Mouse (Mus musculus) layer of hippocampus, adult 2 months (tissue): ENCODE measurements around the gene Ttc41. TPM values are rescaled to one million over a fixed set of nuclear protein-coding genes. Genes with fewer than 3 reads are reported as not detected.

Source experiments
- DNase-seq, 2 experiments: peaks; one replicate each; pipeline ENCODE4 v3.0.0; 2022; ENCODE audit warnings: low spot score in 2 of 2
- H3K27ac ChIP-seq: fragments of 200-600 bp; 2 replicates; pipeline ENCODE4 v1.8.1; 2022
- H3K4me3 ChIP-seq: fragments of 200-600 bp; 2 replicates; pipeline ENCODE4 v1.8.1; 2022; ENCODE audit warnings: mild to moderate bottlenecking
- CTCF ChIP-seq: fragments of 200-600 bp; conservative IDR thresholded peaks from 2 replicates; pipeline ENCODE4 v1.8.1; 2022; ENCODE audit warnings: antibody characterized with exemption, mild to moderate bottlenecking, moderate library complexity
- microRNA-seq, 2 experiments: library from miRNA; unstranded; fragments of <30 nt; microRNA quantifications; one replicate each; pipeline ENCODE4 v1.2.0; 2021
- total RNA-seq, 2 experiments: library from RNA; stranded (reverse); gene quantifications; 2 replicates each; pipeline ENCODE4 v1.2.3; 2021

Gene Ttc41
- total RNA-seq, 2 experiments from 2014 or later: 1.3 to 1.5 TPM

DNA sequence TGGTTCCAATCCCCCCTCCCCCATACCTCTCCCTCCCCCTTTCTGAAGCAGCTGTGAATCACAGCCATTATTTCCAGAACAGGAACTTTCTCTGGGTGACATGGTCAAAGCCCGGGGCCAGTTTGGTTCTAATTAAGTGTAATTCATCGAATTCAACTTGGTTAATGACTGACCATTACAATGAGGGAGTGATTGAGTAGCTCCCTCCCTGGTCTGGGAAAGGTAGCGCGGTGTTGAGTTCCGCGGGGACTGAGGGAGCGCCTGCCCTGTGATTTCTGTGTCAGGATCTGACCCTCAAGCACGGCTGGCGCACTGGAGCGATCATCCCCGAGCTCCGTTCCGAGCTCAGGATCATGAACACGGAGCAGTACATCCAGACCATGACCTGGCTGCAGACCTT lies 119.3 kb downstream of the Ttc41 start:
- no peak for DNase-seq
- H3K4me3 ChIP-seq: no peak overlapping the region
- no peak for TF ChIP-seq CTCF
- no peak overlapping the region for H3K27ac ChIP-seq

DNA sequence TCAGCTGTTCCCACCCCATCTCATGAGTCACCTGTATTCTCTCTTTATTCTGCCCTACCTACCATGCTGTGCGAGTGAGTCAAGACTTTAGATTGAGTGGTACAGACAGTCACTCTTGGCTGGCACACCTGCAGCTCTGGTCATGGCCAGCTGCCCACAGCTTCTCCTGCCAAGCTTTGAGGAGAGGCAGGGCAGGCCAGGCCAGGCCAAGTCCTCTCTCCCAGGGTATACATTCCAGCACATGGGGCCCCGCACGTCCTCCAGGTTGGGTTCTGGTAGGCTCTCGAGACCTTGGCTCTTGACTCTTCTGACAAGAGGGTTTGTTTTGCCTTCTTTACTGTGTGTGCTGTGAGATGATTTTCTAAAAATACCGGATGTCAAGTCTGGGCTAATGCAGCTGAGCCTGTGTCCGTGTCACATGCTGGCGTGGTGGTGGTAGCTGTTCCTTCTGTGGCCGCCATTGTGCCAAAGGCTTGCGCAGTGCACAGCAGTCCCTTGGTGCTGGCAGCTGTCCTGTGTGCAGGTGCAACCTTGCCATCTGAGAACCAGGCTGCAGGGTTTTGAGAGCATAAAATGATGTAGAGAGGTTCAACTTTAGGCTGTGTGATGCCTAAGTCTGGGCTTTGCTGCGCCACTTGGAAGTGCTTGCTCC lies 120.4 kb downstream of the Ttc41 start:
- Histone ChIP-seq H3K4me3 (no peak overlapping the region), H3K27ac (no peak overlapping the region; the same call in 1 of the 2 replicates)
- no peak for DNase-seq

More for the DNA sequence above, 120.4 kb downstream of the Ttc41 start:
- no peak for TF ChIP-seq CTCF

Small RNAs within 50 kb of the gene (microRNA-seq; reads per million reads assigned to microRNA genes)
- 0 to 0.18 reads per million in 2 experiments for gene Gm25745

Other genes starting within 250 kb of the Ttc41 start
- 10 to 100 TPM; 21.1 to 22.2 TPM for gene Syn3, start 206.9 kb upstream of the Ttc41 start, total RNA-seq
- 100 to 1,000 TPM; 306 to 337 TPM for gene Hsp90b1, start 302 bp upstream of the Ttc41 start, total RNA-seq
- gene Gm49358, start 58.2 kb downstream of the Ttc41 start, total RNA-seq: 10 to 100 TPM; 42.5 to 54.0 TPM
- 100 to 1,000 TPM; 126 to 148 TPM for gene Nt5dc3, start 73.2 kb downstream of the Ttc41 start, total RNA-seq